Mouse (Mus musculus): Measurements from ENCODE around the gene Zfp524.
"Not testable (repeated sequence)": the region's sequence is repeated elsewhere in the genome, so short reads cannot be mapped to it uniquely, and the experiment has no call there.

Gene Zfp524

GRCm38 (mm10) chr7:5016920-5017319 is 2.7 kb downstream of the Zfp524 start:
- no peak for DNase-seq

- DNase-seq, result no peak
Measured at GRCm38 (mm10) chr7:5017352-5017751, 3.1 kb downstream of the Zfp524 start.

GRCm38 (mm10) chr7:5017931-5018330 is 3.7 kb downstream of the Zfp524 start:
- DNase-seq, result no peak

- not testable (repeated sequence) for DNase-seq
Measured at GRCm38 (mm10) chr7:5019576-5019975, 5.4 kb downstream of the Zfp524 start.

- DNase-seq, result peak; percentile 99
Measured at GRCm38 (mm10) chr7:5020000-5020681, 5.9 kb downstream of the Zfp524 start, which contains the start of the genes Zfp865 and Ccdc106. Zfp865 (plus strand) TSS chr7:5020376. Ccdc106 (plus strand) TSS chr7:5020553.

GRCm38 (mm10) chr7:5020685-5021084 is 6.5 kb downstream of the Zfp524 start:
- DNase-seq, result no peak

GRCm38 (mm10) chr7:5021197-5021596 is 7.0 kb downstream of the Zfp524 start:
- DNase-seq, result no peak

GRCm38 (mm10) chr7:5029543-5029942 is 15.3 kb downstream of the Zfp524 start:
- no peak for DNase-seq

- no peak for DNase-seq
Measured at GRCm38 (mm10) chr7:5029946-5030345, 15.7 kb downstream of the Zfp524 start.

- no peak for DNase-seq
Measured at GRCm38 (mm10) chr7:5030554-5031275, 16.5 kb downstream of the Zfp524 start.

GRCm38 (mm10) chr7:5031496-5031895 is 17.3 kb downstream of the Zfp524 start:
- no peak for DNase-seq

- DNase-seq, result no peak
Measured at GRCm38 (mm10) chr7:5033818-5034217, 19.6 kb downstream of the Zfp524 start, which contains the start of gene 4632433K11Rik. 4632433K11Rik (plus strand) TSS chr7:5034118.

GRCm38 (mm10) chr7:5035628-5036027 is 21.4 kb downstream of the Zfp524 start:
- DNase-seq, result no peak

- DNase-seq, result no peak
Measured at GRCm38 (mm10) chr7:5036136-5036535, 21.9 kb downstream of the Zfp524 start.

- no peak for DNase-seq
Measured at GRCm38 (mm10) chr7:5037026-5037425, 22.8 kb downstream of the Zfp524 start.

GRCm38 (mm10) chr7:5037467-5037866 is 23.3 kb downstream of the Zfp524 start:
- no peak for DNase-seq

GRCm38 (mm10) chr7:5038109-5038732 is 24.0 kb downstream of the Zfp524 start, which contains the start of gene Zfp784:
Zfp784 (minus strand) TSS chr7:5038446.
- DNase-seq, result peak; percentile 95

- DNase-seq, result no peak
Measured at GRCm38 (mm10) chr7:5038940-5039339, 24.7 kb downstream of the Zfp524 start.

GRCm38 (mm10) chr7:5044981-5045380 is 30.8 kb downstream of the Zfp524 start:
- DNase-seq, result no peak

GRCm38 (mm10) chr7:5046112-5046511 is 31.9 kb downstream of the Zfp524 start:
- DNase-seq, result no peak

- peak; percentile 40 for DNase-seq
Measured at GRCm38 (mm10) chr7:5047313-5047712, 33.1 kb downstream of the Zfp524 start.

- DNase-seq, result peak; percentile 68
Measured at GRCm38 (mm10) chr7:5051193-5052192, 37.3 kb downstream of the Zfp524 start, which contains the start of gene Zfp580. Zfp580 (plus strand) TSS chr7:5051538.
